Mouse (Mus musculus) heart, postnatal 0 days (tissue): ENCODE results near the gene Fgf3. TPM values are rescaled to one million over a fixed set of nuclear protein-coding genes. Genes with fewer than 3 reads are reported as not detected.
A peak's percentile ranks its signal among the peaks of the same experiment; 100 is the strongest.

Experiments used
- ATAC-seq: fragments of 200-750 bp; cut with Nextera tagmentation; 2 replicates; pipeline ENCODE4 v1.8.0; 2017; ENCODE audit warnings: low read depth, moderate number of reproducible peaks, moderate library complexity; ENCODE audit not compliant: insufficient read depth
- DNase-seq: peaks from one replicate; pipeline ENCODE4 v3.0.0-alpha.2; 2016; ENCODE audit warnings: low spot score
- H3K27ac ChIP-seq: fragments of 300-500 bp; sonication (generic); 2 replicates; pipeline ENCODE4 v1.5.1; 2014; ENCODE audit warnings: low read depth, mild to moderate bottlenecking
- H3K27me3 ChIP-seq: fragments of 300-500 bp; sonication (generic); 2 replicates; pipeline ENCODE4 v1.6.1; 2014; ENCODE audit warnings: low read length, mixed read lengths; ENCODE audit not compliant: control insufficient read depth, insufficient read depth
- H3K36me3 ChIP-seq: fragments of 300-500 bp; sonication (generic); replicated peaks from 2 replicates; pipeline ENCODE4 v1.6.1; 2014; ENCODE audit warnings: low read length, mixed read lengths; ENCODE audit not compliant: control insufficient read depth, insufficient read depth
- H3K4me1 ChIP-seq: fragments of 300-500 bp; sonication (generic); 2 replicates; pipeline ENCODE4 v1.6.1; 2014; ENCODE audit warnings: antibody characterized with exemption; ENCODE audit not compliant: control insufficient read depth, insufficient read depth
- H3K4me2 ChIP-seq: fragments of 300-500 bp; sonication (generic); 2 replicates; pipeline ENCODE4 v1.6.1; 2014; ENCODE audit warnings: low read depth, mild to moderate bottlenecking, low read length, moderate library complexity
- H3K4me3 ChIP-seq: fragments of 300-500 bp; sonication (generic); 2 replicates; pipeline ENCODE4 v1.5.1; 2014; ENCODE audit warnings: low read depth, low read length
- H3K9ac ChIP-seq: fragments of 300-500 bp; sonication (generic); replicated peaks from 2 replicates; pipeline ENCODE4 v1.6.1; 2014; ENCODE audit warnings: low read depth, low read length, mixed read lengths
- H3K9me3 ChIP-seq: fragments of 300-500 bp; sonication (generic); replicated peaks from 2 replicates; pipeline ENCODE4 v1.6.1; 2016; ENCODE audit warnings: low read length; ENCODE audit not compliant: control insufficient read depth
- CTCF ChIP-seq: IDR thresholded peaks from 2 replicates; pipeline ENCODE4 v1.5.1; 2016; ENCODE audit warnings: antibody characterized with exemption, control low read depth, low read depth
- EP300 ChIP-seq: IDR thresholded peaks from 2 replicates; pipeline ENCODE4 v1.6.1; 2016; ENCODE audit warnings: antibody characterized with exemption, low read depth
- WGBS: fragments of 180-500 bp; shearing (Covaris S2); extraction: QIAGEN DNeasy Blood & Tissue Kit; methylation state at CpG from one replicate; pipeline ENCODE4 v1.1.7; 2014; 5-methylcytosine and 5-hydroxymethylcytosine counted together
- polyA plus RNA-seq: library from polyadenylated mRNA; unstranded; fragments of >200 nt; fragmentation: Nextera tagmentation; extraction: Ambion mirVana; gene quantifications from 2 replicates; pipeline ENCODE4 v1.2.1, GENCODE M21; 2015
- total RNA-seq: library from RNA; depleted of rRNA; stranded (reverse); fragments of >200 nt; gene quantifications from 2 replicates; pipeline ENCODE4 v1.2.3, GENCODE M21; 2014; ENCODE audit warnings: low replicate concordance

Fgf3 gene
- total and polyA plus RNA-seq, 2 experiments from 2014 or later, result not detected

- H3K4me3 ChIP-seq, result no peak overlapping the region
- no peak for TF ChIP-seq EP300
- peak; percentile 74 for TF ChIP-seq CTCF
- WGBS, result 15% methylated on average over 4 of the region's 4 CpGs
- no peak overlapping the region for H3K9ac ChIP-seq
- ATAC-seq (no peak), DNase-seq (no peak)
- H3K9me3 ChIP-seq, result no peaks in the 10 kb centered on the region
- no peak overlapping the region for H3K27ac ChIP-seq
- H3K4me2 ChIP-seq, result no peak overlapping the region
- peaks cover 36% of the 10 kb centered on the region for H3K27me3 ChIP-seq
- no peaks in the 10 kb centered on the region for H3K4me1 ChIP-seq
- H3K36me3 ChIP-seq, result no peaks in the 10 kb centered on the region
These were observed 8.3 kb downstream of the Fgf3 start for GRCm38 (mm10) chr7:144846158-144846557.

- Histone ChIP-seq H3K4me3 (no peak within 1 kb of the TSS), H3K36me3 (no peaks in the 10 kb centered on the region), H3K27me3 (peaks cover 27% of the 10 kb centered on the region), H3K9me3 (no peaks in the 10 kb centered on the region), H3K9ac (no peak within 1 kb of the TSS), H3K27ac (no peak within 1 kb of the TSS), H3K4me1 (no peaks in the 10 kb centered on the region), H3K4me2 (no peak within 1 kb of the TSS)
- TF ChIP-seq EP300 (no peak), CTCF (no peak)
- ATAC-seq, result no peak
- no peak for DNase-seq
These were observed 9.2 kb downstream of the Fgf3 start, which contains the start of gene Fgf4 for GRCm38 (mm10) chr7:144847067-144847466. Fgf4 (plus strand) TSS chr7:144847367.

- H3K9ac ChIP-seq, result no peak overlapping the region
- 31% methylated on average over 3 of the region's 3 CpGs for WGBS
- DNase-seq, result no peak
- no peaks in the 10 kb centered on the region for H3K36me3 ChIP-seq
- 0 out of 2 replicates have a peak, but pooled peaks cover 15% of the 10 kb centered on the region for H3K27me3 ChIP-seq
- H3K9me3 ChIP-seq, result no peaks in the 10 kb centered on the region
- no peak for TF ChIP-seq CTCF
- no peak for TF ChIP-seq EP300
- no peak for ATAC-seq
- no peak overlapping the region for H3K27ac ChIP-seq
- H3K4me1 ChIP-seq, result no peaks in the 10 kb centered on the region
- no peak overlapping the region for H3K4me2 ChIP-seq
- no peak overlapping the region for H3K4me3 ChIP-seq
These were observed 13.4 kb downstream of the Fgf3 start for GRCm38 (mm10) chr7:144851321-144851720.

- no peak overlapping the region for H3K4me3 ChIP-seq
- no peaks in the 10 kb centered on the region for H3K9me3 ChIP-seq
- H3K36me3 ChIP-seq, result no peaks in the 10 kb centered on the region
- H3K4me2 ChIP-seq, result no peak overlapping the region
- peaks cover 24% of the 10 kb centered on the region for H3K27me3 ChIP-seq
- TF ChIP-seq EP300 (no peak), CTCF (no peak)
- 37% methylated on average over 3 of the region's 3 CpGs for WGBS
- H3K27ac ChIP-seq, result no peak overlapping the region
- H3K9ac ChIP-seq, result no peak overlapping the region
- ATAC-seq (no peak), DNase-seq (no peak)
- H3K4me1 ChIP-seq, result no peaks in the 10 kb centered on the region
These were observed 17.1 kb downstream of the Fgf3 start for GRCm38 (mm10) chr7:144854966-144855365.

- ATAC-seq, result no peak
- no peak overlapping the region for H3K27ac ChIP-seq
- no peak overlapping the region for H3K4me3 ChIP-seq
- no peak overlapping the region for H3K4me2 ChIP-seq
- H3K4me1 ChIP-seq, result no peaks in the 10 kb centered on the region
- DNase-seq, result no peak
- peaks cover 42% of the 10 kb centered on the region for H3K27me3 ChIP-seq
- 80% methylated on average over 7 of the region's 7 CpGs for WGBS
- TF ChIP-seq CTCF (no peak), EP300 (no peak)
- H3K36me3 ChIP-seq, result no peaks in the 10 kb centered on the region
- no peak overlapping the region for H3K9ac ChIP-seq
- no peaks in the 10 kb centered on the region for H3K9me3 ChIP-seq
These were observed 19.3 kb downstream of the Fgf3 start for GRCm38 (mm10) chr7:144857158-144857557.

GRCm38 (mm10) chr7:144857826-144858342, 20.0 kb downstream of the Fgf3 start:
- Histone ChIP-seq H3K4me2 (no peak overlapping the region), H3K27me3 (peaks cover 48% of the 10 kb centered on the region), H3K27ac (no peak overlapping the region), H3K9ac (no peak overlapping the region), H3K9me3 (no peaks in the 10 kb centered on the region), H3K4me1 (no peaks in the 10 kb centered on the region), H3K4me3 (no peak overlapping the region), H3K36me3 (no peaks in the 10 kb centered on the region)
- 75% methylated on average over 3 of the region's 3 CpGs for WGBS
- ATAC-seq (no peak), DNase-seq (no peak)
- no peak for TF ChIP-seq EP300
- no peak for TF ChIP-seq CTCF
